Mouse (Mus musculus) lung, adult 2 months (tissue): ENCODE results near the gene Tmem185b. TPM values are rescaled to one million over a fixed set of nuclear protein-coding genes. Genes with fewer than 3 reads are reported as not detected.

Experiments used
- DNase-seq: peaks from one replicate; pipeline ENCODE4 v3.0.0; 2022
- H3K4me1 ChIP-seq: fragments of 200-500 bp; 2 replicates; pipeline ENCODE4 v1.6.1; 2011; ENCODE audit warnings: low read length; ENCODE audit not compliant: control insufficient read depth, insufficient read depth
- H3K4me3 ChIP-seq: fragments of 200-500 bp; replicated peaks from 2 replicates; pipeline ENCODE3; 2011; ENCODE audit warnings: low read depth, mild to moderate bottlenecking, control low read depth, low read length; ENCODE audit errors: extremely low read depth
- CTCF ChIP-seq: fragments of 200-500 bp; IDR thresholded peaks from 2 replicates; pipeline ENCODE4 v1.5.1; 2011; ENCODE audit warnings: mild to moderate bottlenecking, low read length, control low read depth; ENCODE audit not compliant: insufficient read depth
- POLR2A ChIP-seq: fragments of 200-500 bp; IDR thresholded peaks from 2 replicates; pipeline ENCODE4 v1.6.1; 2011; ENCODE audit warnings: low read depth, mild to moderate bottlenecking, control low read depth, low read length, borderline replicate concordance; ENCODE audit errors: extremely low read depth
- WGBS: fragments of 180-500 bp; shearing (Covaris S2); methylation state at CpG from one replicate; pipeline ENCODE4 v1.1.7; 2018; 5-methylcytosine and 5-hydroxymethylcytosine counted together
- polyA plus RNA-seq: library from polyadenylated mRNA; depleted of rRNA; stranded (reverse); fragments of >200 nt; gene quantifications from 2 replicates; pipeline ENCODE4 v1.2.3, GENCODE M21; 2012

Tmem185b gene
- polyA plus RNA-seq, 1 experiment = 20.6 TPM

GRCm38 (mm10) chr1:119490765-119491164 lies 35.2 kb upstream of the Tmem185b start:
- 79% methylated on average over 7 of the region's 7 CpGs for WGBS
- Histone ChIP-seq H3K4me3 (no peak overlapping the region), H3K4me1 (peaks cover 19% of the 10 kb centered on the region)
- no peak for TF ChIP-seq CTCF
- no peak for DNase-seq

- H3K4me1 ChIP-seq = peaks cover 19% of the 10 kb centered on the region
- DNase-seq = peak; percentile 71
- peak overlapping the region; percentile 2 for H3K4me3 ChIP-seq
- WGBS = 4% methylated on average over 11 of the region's 11 CpGs
- no peak for TF ChIP-seq POLR2A
- no peak for TF ChIP-seq CTCF
Measured at GRCm38 (mm10) chr1:119492097-119492496, 33.9 kb upstream of the Tmem185b start.

- TF ChIP-seq POLR2A (no peak), CTCF (no peak)
- no peak for DNase-seq
- WGBS = 50% methylated on average over 1 of the region's 1 CpGs
- Histone ChIP-seq H3K4me1 (peaks cover 22% of the 10 kb centered on the region), H3K4me3 (no peak overlapping the region)
Measured at GRCm38 (mm10) chr1:119492505-119492904, 33.5 kb upstream of the Tmem185b start.

GRCm38 (mm10) chr1:119494024-119494711 lies 31.8 kb upstream of the Tmem185b start:
- no peak for DNase-seq
- TF ChIP-seq CTCF = no peak
- no peak for TF ChIP-seq POLR2A
- 75% methylated on average over 2 of the region's 2 CpGs for WGBS
- H3K4me1 ChIP-seq = peaks cover 22% of the 10 kb centered on the region
- no peak overlapping the region for H3K4me3 ChIP-seq

GRCm38 (mm10) chr1:119494712-119495395 lies 31.1 kb upstream of the Tmem185b start:
- no peak for TF ChIP-seq POLR2A
- TF ChIP-seq CTCF = no peak
- DNase-seq = no peak
- no peak overlapping the region for H3K4me3 ChIP-seq
- 69% methylated on average over 8 of the region's 9 CpGs for WGBS
- H3K4me1 ChIP-seq = peaks cover 21% of the 10 kb centered on the region

GRCm38 (mm10) chr1:119495396-119495775 lies 30.6 kb upstream of the Tmem185b start:
- TF ChIP-seq POLR2A (no peak), CTCF (no peak)
- DNase-seq = no peak
- peaks cover 20% of the 10 kb centered on the region for H3K4me1 ChIP-seq

GRCm38 (mm10) chr1:119497346-119498004 lies 28.5 kb upstream of the Tmem185b start:
- WGBS = 72% methylated on average over 5 of the region's 5 CpGs
- H3K4me3 ChIP-seq = no peak overlapping the region
- no peak for TF ChIP-seq CTCF
- TF ChIP-seq POLR2A = no peak
- DNase-seq = no peak
- H3K4me1 ChIP-seq = peaks cover 20% of the 10 kb centered on the region

More at GRCm38 (mm10) chr1:119495396-119495775, 30.6 kb upstream of the Tmem185b start:
- no peak overlapping the region for H3K4me3 ChIP-seq
- WGBS = 85% methylated on average over 6 of the region's 6 CpGs

GRCm38 (mm10) chr1:119498536-119499231 lies 27.3 kb upstream of the Tmem185b start:
- 66% methylated on average over 9 of the region's 9 CpGs for WGBS
- peaks cover 26% of the 10 kb centered on the region for H3K4me1 ChIP-seq
- no peak for TF ChIP-seq POLR2A
- no peak overlapping the region for H3K4me3 ChIP-seq
- no peak for DNase-seq

- no peak for TF ChIP-seq CTCF
- no peak for TF ChIP-seq POLR2A
- no peak for DNase-seq
- H3K4me3 ChIP-seq = no peak overlapping the region
- H3K4me1 ChIP-seq = peaks cover 26% of the 10 kb centered on the region
- 89% methylated on average over 10 of the region's 10 CpGs for WGBS
Measured at GRCm38 (mm10) chr1:119499456-119499855, 26.5 kb upstream of the Tmem185b start.
